Mouse (Mus musculus): ENCODE data around the gene Unc13d. TPM values are rescaled to one million over a fixed set of nuclear protein-coding genes. Genes with fewer than 3 reads are reported as not detected.

Unc13d gene
- total RNA-seq, 4 experiments from 2014 or later: 1.5 to 3.6 (median 2.3) TPM

- DNase-seq (ENCODE audit: low spot score in 2 of 2): no peak
These were observed 1.0 kb upstream of the Unc13d start for GRCm38 (mm10) chr11:116078676-116079320.

DNA sequence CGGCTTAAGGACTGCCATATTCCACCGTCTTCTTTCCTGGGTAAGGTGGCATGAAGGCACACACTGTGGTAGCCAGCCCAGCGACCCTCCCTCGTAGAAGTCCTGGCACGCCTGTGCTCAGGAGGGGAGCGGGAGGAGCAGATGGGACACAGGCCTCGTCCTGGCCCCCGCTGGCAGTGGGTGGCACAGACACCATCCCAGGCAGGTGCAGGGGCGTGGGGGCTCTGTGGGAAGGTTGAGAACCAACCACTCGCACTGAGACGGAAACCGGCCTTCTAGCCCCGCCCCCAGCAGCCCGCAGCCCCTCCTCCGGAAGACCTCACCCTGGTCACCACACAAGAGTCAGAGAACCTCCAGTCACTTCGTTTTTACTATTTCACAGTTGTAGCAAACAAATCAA, 460 bp upstream of the Unc13d start:
- DNase-seq (ENCODE audit: low spot score in 2 of 2): no peak

DNA sequence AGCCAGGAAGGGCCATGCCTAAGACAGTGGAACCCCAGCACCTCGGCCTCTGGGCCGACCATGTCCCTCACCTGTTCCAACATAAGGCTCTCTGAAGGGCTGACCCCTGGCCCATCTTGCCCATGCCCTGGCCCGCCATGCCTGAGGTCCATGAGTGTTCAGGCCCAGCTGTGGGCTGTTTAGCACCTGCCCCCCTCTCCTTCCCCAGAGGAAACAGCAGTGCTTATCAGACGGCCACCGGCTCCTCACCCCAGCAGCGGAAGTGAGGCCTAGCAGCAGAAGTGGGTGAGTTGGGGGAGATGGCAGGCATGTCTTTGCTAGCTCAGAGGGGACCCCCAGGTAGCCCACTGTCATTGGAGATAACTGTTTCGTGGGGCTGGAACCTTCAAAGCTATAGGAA, 925 bp downstream of the Unc13d start:
- no peak for DNase-seq (ENCODE audit: low spot score in 2 of 2)

- DNase-seq (ENCODE audit: low spot score in 2 of 2): no peak
These were observed 1.6 kb downstream of the Unc13d start for GRCm38 (mm10) chr11:116076266-116076540.

DNA sequence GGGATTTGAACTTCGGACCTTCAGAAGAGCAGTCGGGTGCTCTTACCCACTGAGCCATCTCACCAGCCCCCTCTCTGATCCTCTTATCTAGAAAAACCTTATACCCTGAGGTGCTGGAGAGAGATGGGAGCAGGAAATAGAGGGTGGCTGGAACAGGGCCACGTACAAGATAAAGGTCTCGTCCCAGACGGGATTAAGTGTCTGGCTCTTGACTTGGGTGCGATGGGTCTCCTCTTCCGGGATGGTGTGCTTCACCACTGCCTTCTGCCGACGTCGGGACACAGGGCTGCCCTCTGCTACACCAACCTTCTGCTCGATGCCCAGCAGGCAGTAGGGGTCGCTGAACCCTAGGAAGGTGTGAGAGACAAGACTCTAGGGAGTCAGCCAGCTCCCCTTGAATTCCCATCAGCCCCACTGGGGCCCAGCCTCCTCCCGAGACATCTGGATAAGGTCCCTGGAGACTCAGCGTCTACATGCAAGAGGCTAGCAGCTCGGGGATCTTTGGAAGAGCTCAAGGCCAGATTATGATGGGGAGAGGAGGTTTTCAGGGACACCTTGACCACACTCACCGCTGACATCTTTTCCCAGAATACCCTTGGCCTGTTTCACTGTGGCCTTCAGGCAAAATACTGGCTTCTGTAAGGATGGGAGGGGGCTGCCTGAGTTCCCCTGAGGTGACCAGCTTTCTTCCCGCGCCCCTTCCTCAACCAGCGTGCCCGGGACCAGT, 2.1 kb downstream of the Unc13d start:
- no peak for DNase-seq (ENCODE audit: low spot score in 2 of 2)

DNA sequence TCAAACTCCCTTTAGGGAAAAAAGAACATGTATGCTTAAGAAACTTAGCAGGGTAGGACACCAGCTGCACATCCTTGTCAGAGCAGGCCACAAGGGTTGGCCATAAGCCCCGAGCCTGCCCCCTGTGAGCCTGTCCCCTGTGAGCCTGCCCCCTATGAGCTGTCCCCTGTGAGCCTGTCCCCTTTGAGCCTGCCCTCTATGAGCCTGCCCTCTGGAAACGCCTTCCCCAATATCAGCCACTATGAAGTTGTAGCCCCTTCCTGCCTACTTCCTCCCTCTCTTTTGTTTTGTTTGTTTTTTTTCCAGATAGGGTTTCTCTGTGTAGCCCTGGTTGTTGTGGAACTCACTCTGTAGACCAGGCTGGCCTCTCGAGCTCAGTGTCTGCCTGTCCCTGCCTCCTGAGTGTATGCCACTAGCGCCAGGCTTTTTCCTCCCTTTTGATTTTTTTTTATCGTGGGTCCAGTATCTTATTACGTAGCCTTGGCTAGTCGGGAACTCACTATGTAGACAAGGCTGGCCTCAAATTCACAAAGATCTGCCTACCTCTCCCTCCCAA, 3.2 kb downstream of the Unc13d start:
- DNase-seq (ENCODE audit: low spot score in 2 of 2): no peak

DNA sequence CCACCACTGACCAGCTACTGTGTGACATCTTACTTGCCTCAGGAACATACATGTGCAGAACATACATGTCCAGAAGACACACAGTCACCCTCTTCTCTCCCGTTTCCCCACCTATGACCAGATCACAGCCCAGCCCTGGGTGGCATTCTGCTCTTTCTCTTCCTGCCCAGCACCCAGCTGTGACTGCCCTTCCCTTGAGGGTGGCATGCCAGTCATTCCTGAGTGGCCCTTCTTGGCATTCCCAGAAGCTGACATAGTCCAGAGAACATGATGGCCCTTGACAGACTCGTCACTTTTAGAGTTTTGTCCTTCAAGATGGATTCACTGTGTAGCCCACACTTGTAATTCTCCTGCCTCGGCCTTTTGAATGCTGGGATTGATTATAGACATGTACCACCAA, 5.2 kb downstream of the Unc13d start:
- DNase-seq (ENCODE audit: low spot score in 2 of 2): no peak

DNA sequence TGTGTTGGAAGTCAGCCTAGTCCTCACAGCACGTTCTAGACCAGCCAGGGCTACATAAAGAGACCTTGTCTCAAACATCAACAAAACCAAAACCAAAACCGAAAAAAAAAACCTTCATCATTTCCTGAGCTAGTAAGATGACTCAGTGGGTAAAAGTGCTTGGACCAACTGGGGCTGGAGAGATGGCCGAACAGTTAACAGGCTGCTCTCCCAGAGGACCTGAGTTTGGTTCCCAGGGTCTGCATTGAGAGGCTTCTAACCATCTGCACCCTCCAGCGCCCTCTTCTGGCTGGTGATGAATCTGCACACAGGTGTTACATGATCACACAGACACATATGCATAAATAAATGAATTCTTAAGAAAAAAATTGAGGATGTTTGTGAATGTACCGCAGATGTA, 6.3 kb downstream of the Unc13d start:
- DNase-seq (ENCODE audit: low spot score in 2 of 2): no peak

- no peak for DNase-seq (ENCODE audit: low spot score in 2 of 2)
These were observed 12.4 kb downstream of the Unc13d start for GRCm38 (mm10) chr11:116065345-116065744.

DNA sequence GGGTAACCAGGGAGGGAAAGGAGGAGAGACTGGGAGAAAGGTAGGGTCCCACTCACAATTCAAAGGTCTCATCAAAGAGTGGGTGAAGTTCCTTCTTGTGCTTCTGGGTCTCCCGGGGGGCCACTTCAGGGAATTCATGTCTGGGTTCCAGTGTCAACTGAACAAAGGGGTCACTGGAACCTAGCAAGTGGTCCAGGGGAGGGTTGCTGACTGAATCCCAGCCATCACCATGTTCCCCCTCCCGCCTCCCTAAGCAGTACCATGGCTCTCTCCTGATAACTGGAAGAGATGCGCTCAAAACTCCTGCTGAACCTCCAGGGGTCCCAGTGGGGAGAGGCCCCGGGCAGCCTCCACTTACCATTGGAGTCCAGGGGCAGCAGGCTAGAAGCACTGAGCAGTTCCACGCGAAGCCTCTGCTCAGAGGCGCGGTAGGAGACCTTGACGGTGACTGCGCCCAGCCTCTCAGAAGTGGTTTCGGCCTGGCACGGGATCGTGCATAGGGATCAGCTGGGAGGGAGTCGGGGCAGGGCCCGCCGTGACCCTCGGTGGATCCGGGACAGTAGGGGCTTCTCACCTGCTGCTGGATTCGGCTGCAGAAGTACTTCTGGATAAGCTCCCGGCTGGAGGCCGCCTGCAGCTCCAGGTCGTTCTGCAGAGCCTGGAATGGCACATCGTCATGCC, 13.4 kb downstream of the Unc13d start:
- DNase-seq (ENCODE audit: low spot score in 2 of 2): no peak

- peak in 1 of 2 experiments; percentile 52 for DNase-seq (ENCODE audit: low spot score in 2 of 2)
These were observed 14.2 kb downstream of the Unc13d start for GRCm38 (mm10) chr11:116063562-116063961.

DNA sequence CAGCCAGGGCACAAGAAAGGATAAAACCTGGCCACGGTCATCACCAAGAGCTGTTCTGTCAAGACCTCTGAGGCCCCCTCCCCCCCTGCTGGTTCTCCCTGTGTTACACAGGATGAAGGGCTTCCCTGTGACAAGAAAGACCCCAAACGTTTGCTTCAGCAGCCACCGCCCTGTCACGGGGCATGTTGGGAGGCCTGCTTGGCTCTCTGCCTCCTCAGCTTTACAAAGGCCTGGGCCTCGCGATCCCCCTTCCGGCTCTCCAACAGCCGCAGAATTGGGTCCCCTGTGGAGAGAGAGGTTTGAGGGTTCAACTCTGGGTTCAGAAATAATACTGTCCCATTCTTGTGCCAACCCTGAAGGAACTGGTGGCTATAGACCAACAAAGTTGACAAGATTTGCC, 15.2 kb downstream of the Unc13d start:
- DNase-seq (ENCODE audit: low spot score in 2 of 2): no peak

DNA sequence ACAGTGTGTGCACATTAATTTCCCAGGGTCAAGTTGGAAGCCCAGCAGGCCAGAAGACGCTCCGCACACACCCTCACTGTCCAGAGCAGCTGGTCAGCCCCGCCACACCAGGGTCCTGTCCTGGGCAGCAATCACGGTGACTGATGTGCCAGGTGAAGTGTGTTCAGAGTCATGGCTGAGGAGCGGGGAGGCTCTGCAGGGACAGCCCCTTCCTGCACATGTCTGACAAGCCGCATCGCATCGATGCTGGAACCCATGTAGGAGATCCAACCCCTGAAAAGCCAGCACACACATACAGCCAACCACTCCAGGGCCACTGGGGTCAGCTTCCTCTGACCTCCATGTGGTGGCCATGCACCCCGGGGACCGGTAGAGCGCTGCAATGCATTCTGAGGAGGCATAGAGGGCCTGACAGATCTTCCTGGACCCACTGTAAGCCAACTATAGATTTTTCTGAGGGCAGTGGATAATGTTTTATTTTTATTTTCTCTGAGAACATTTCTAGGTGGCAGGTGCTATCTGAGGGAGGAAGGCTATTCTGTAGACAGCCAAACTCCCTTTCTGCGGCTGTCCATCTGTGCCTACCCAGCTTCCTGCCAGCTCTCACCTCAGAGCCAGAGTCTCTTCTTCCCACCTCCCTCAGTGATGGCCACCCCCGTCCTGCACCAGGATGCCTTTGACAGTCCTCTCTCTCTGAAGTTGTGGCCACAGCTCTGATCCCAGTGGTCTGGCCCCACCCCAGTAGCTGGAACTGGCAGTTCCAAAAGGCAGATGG, 15.9 kb downstream of the Unc13d start:
- peak in 1 of 2 experiments; percentile 48 for DNase-seq (ENCODE audit: low spot score in 2 of 2)

- no peak for DNase-seq (ENCODE audit: low spot score in 2 of 2)
These were observed 17.2 kb downstream of the Unc13d start for GRCm38 (mm10) chr11:116060596-116060995.

- DNase-seq (ENCODE audit: low spot score in 2 of 2): no peak
These were observed 18.1 kb downstream of the Unc13d start for GRCm38 (mm10) chr11:116059691-116060025.

- DNase-seq (ENCODE audit: low spot score in 2 of 2): no peak
These were observed 18.7 kb downstream of the Unc13d start for GRCm38 (mm10) chr11:116058868-116059690.

DNA sequence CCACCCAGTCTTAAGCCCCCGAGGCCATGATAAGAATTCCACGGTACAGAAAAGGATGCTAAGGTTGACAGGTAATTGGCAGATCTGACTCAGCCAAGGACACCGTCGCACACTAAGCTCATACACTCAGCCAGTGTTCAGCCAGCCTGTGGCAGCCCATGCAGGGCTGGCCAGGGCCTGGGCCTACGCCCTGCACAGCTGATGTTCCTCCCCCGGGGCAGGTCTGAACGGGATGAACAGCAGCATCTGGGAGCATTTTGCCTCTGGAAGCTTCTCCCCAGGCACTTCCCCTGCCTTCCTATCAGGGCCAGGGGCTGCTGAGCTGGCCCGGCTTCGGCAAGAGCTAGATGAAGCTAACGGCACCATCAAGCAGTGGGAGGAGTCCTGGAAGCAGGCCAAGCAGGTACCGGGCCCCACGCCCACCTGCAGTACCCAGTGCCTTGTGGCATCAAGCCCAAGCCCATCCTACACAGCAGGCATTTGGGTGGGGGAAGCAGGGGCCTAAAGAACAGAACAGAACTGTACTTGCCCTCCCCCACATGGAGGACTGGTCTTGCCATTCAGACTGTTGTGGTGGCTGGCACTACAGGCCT, 19.6 kb downstream of the Unc13d start:
- peak in 1 of 2 experiments; percentile 69 for DNase-seq (ENCODE audit: low spot score in 2 of 2)

GRCm38 (mm10) chr11:116057237-116057881, 20.4 kb downstream of the Unc13d start:
- DNase-seq (ENCODE audit: low spot score in 2 of 2): no peak

DNA sequence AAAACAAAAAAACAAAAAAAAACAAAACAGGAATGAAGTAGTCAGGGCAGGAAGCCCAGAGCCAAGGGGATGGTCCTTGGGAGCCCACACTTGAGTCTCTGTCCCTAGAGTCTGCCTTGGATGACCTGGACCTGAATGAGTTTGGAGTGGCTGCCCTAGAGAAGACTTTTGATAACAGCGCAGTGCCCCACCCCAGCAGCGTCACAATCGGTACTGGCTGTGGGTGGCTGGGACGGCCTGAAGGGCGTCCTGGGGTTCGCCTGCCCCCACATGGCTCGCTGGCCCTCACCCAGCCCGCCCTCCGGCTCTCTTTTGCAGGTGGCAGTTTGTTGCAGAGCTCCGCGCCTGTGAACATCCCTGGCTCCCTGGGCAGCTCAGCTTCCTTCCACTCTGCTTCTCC, 21.9 kb downstream of the Unc13d start:
- DNase-seq (ENCODE audit: low spot score in 2 of 2): no peak

All from layer of hippocampus, adult 8-10 months (tissue).